Mouse (Mus musculus) kidney, postnatal 10 days (tissue): ENCODE measurements at regions not wholly inside any gene's neighbourhood (a gene's known extent, or its start where the extent isn't known, plus 50 kb on each side); places are given as distances from the start of the nearest gene placed in this dataset.

Source experiments
- DNase-seq: peaks from one replicate; pipeline ENCODE4 v3.0.0; 2021; ENCODE audit warnings: mixed read lengths

GRCm38 (mm10) chr13:59314419-59314818 lies 270.6 kb downstream of the Agtpbp1 start:
- DNase-seq, result peak; percentile 54

DNA sequence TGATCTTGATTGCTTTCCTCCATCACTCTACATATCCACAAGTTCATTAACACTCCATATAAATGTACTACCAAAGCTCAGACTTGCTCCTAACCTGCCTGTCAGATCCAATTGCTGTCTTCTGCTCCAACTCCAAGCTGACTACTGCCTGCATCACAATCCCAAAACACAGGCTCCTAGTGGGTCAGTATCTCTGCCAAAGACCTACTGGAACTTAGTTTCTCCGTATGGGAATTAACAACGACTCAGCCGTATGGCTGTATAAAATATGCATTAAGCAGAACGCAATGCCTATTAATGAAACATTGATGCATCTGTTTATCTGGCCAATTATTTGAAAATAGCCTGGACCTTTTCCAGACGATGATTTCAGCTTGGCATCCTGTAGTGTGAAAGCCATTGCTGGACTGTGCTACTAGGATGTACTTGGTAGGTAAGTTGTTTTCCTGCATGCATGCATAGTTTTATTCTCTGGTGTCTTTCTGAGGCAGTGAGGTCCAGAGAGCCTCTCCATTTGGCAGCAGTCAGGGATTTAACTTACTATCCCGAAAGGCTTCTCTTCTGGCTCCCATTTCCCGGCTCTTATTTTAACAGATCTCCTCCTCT lies 271.2 kb downstream of the Agtpbp1 start:
- DNase-seq, result no peak

DNA sequence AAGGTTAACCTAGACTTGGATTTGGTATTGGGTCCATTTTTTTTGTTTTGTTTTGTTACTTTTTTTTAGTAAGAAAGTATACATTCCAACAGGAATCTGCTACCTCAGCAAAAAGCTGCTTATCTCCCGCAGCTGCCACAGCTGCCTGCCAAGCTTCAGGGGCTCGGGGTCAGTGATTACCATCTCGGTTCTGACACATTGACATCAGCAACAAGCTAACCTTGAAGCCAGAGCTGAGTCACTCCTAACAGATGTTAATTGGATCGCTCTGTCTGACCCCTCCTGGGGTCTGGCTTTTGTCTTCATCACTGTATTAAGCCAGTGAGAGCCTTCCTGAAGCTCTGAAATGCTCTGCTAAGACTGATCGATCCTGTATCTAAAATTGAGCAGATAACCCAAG lies 292.1 kb downstream of the Agtpbp1 start:
- no peak for DNase-seq

- DNase-seq, result peak; percentile 8
Observed at GRCm38 (mm10) chr13:59289127-59289526, 295.9 kb downstream of the Agtpbp1 start.

DNA sequence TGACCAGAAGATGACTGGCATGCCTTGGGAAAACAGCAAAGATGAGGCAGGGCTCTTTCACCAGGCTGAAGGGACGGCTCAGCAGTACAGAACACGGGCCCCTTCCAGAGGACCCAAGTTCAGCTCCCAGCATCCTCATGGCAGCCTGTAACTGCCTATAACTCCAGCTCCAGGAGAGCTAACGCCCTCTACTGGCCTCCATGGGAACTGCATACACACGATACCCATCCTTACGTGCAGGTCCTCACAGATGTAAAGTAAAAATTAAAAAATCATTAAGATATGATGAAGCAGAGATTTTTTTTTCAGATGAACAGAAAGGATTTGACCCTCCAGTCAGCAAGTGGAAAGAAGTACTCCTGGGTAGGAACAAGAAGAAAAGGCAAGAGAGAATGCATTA lies 303.8 kb downstream of the Agtpbp1 start:
- DNase-seq, result no peak

DNA sequence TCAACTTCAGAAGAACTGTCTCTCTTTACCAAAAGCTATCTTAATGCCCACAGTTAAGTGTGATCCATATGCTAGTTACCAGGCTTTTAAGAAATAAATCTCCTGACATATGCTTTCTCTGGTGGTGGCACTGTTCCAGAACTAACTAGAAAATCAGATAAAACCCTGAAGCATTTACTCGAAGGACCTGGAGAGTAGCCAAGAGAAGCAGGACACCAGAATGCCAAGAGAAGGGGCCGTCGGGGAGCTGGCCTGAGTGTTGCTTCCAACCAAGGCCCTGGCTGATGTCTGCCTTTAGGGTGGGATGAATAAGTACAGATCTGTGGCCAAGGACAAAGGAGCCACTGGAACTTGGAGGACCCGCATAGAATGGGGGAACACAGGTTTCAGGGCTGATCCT lies 305.9 kb downstream of the Agtpbp1 start:
- DNase-seq, result peak; percentile 32

DNA sequence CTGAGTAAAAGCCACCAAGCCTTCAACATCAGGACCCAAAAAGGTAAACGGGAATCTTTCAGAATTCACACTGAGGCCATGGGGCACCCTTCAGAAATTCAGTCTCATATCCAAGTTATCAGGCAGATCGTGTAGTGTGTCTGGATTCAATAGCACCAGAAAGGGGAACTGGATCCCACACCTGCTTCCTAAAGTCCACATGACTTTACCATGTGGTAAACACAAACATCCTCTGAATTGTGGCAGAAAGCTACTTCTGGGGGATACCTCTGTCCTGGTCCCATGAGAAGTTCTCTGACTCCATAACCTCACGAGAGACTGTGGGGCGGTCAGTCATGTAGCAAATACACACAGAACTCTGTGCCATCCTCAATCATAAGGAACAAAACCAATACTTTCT lies 313.4 kb downstream of the Agtpbp1 start:
- DNase-seq, result no peak

- no peak for DNase-seq
Observed at GRCm38 (mm10) chr13:59266854-59267253, 318.2 kb downstream of the Agtpbp1 start.

DNA sequence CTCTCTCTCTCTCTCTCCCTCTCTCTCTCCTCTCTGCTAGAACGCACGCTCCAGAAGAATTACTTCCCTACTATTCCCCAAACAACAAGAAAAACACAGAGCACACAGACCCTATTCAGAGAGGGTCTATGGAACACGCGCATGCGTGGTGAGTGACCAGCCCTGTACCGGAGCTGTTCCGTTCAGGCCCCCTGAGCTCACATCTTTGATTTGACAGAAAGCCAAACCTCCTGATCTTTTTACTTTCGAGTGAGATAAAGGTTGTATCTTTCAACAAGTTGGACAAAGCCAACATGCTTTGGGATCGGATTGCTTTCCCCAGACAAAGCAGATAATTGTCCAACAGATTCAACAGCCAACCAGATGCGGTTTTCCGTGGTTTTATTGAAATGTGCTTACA lies 320.9 kb downstream of the Agtpbp1 start:
- no peak for DNase-seq

- no peak for DNase-seq
Observed at GRCm38 (mm10) chr13:59261924-59262323, 323.1 kb downstream of the Agtpbp1 start.

GRCm38 (mm10) chr13:59255798-59256435 lies 329.1 kb downstream of the Agtpbp1 start:
- no peak for DNase-seq

- no peak for DNase-seq
Observed at GRCm38 (mm10) chr13:59253667-59254558, 331.1 kb downstream of the Agtpbp1 start.

DNA sequence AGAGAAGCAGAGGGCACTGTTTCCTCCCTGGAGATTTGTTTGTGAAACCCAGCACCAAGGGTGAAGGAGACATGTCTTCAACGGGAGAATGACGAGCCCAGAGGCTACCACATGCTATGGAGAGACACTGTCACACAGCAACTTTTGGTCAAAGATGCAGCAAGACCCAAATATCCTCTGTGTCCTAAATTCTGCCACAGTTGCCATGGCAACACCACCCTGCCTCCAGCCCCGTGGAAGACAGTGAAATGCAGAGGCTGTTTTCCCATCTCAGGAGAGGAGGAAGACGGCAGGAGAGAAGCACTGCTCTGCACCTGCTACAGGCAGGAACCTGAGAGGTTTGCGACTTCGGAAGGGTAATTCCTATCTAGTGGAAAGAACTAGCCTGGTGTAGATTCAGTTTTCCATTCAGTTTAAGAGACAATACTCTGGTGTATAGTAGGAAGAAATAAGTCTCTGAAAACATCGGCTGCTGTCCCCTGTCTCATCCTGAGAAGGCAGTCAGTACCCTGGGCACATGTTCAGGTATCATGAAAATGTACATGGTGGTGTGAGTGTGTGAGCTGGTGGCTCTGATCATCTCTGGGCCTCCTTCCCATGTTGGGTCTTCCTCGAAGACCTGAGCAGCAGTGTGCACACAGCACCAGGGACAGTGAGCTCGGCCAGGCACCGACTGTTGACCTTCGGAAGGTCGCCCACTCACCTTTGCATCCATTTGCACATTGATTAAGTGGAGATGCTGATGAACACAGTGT lies 333.6 kb downstream of the Agtpbp1 start:
- no peak for DNase-seq

DNA sequence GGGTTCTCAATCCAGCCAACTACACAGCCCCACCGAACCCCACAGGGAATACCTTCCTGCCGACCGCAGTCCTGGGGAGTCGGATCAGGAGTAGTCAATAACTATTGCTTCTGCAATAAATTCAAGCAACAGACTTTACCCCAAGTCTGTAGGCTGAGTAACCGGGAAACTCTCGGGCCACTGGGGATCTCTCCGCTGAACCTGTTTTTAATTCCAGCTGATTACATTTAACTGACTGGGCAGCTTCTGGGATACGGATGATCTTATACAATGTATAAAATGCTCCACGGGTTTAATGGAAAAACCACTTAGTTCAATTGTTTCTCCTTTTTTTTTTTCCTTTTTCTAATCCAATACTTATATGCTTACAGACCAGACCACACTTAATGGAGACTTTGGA lies 336.6 kb downstream of the Agtpbp1 start:
- DNase-seq, result no peak

DNA sequence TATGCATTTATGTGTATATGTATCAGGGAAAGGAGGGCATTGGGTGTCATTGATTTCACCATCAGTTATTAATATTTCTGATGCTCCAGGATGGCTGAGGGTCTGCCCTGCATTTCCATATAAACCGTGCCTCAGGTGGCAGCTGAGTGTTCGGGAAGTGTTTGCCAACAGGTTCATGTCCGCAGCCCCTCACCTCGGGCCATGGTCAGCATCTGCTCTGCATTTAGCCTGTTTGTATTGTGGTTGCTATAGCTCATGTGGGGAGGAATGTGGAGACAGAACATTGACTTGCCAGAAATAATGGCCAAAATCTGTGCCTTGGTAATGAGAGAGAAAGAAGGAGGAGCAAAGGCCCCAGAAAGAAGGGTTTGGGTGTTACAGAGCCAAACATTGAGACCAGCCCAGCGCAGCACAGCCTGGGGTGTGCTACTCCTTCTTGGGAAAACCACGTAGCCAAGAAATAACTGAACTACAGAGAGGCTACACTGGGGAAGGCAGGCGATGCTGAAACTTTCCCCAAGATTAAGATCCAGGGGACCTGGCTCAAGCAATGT lies 338.0 kb downstream of the Agtpbp1 start:
- DNase-seq, result no peak

- no peak for DNase-seq
Observed at GRCm38 (mm10) chr13:59246070-59246469, 339.0 kb downstream of the Agtpbp1 start.

GRCm38 (mm10) chr13:59244622-59245021 lies 340.4 kb downstream of the Agtpbp1 start:
- no peak for DNase-seq

- DNase-seq, result no peak
Observed at GRCm38 (mm10) chr13:59242671-59243070, 342.4 kb downstream of the Agtpbp1 start.

DNA sequence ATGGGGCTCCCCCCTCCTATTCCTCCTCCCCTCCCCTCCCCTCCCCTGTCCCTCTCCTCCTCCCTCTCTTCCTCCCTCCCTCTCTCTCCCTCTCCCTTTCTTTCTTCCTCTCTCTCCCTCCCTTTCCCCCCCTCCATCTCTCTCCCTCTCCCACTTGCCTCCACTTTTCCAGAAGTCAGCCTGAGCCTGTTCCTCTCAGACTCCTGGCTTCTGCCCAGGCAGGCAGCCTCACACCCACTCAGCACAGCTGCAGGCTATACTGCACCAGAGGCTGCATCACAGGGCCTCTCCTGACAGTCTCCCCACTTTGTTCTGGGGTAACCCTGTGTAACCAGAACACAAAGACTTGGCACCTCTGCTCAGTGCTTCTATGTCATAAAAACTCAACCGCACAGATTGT lies 346.3 kb downstream of the Agtpbp1 start:
- DNase-seq, result peak; percentile 24

- no peak for DNase-seq
Observed at GRCm38 (mm10) chr13:59235836-59236235, 349.2 kb downstream of the Agtpbp1 start.

DNA sequence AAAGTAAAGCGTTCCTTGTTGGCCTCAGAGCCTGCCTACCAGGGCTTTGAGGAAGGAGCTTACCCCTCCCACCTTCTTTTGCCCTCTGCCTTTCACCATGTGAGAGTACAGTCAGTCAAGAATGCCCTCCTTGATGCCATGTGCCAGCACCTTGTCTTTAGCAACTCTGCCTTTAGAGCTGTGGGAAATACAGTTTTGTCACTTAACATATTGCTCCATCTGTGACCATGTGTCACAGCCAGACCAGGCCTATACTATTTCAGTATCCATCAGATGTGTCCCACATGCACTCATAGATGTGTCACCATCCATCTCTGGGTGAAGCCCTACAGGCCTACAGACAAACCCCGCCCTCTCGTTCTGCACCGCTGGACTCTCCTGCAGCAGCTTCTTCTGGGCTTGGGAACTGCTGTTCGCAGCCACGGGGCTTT lies 355.9 kb downstream of the Agtpbp1 start:
- DNase-seq, result no peak

- peak; percentile 41 for DNase-seq
Observed at GRCm38 (mm10) chr13:59228059-59228830, 356.8 kb downstream of the Agtpbp1 start.
